Mouse (Mus musculus): ENCODE results near the gene Amacr.

Gene Amacr

GRCm38 (mm10) chr15:10991566-10991965 is 10.0 kb downstream of the Amacr start:
- DNase-seq: no peak

GRCm38 (mm10) chr15:10999832-11000231 is 18.3 kb downstream of the Amacr start:
- no peak for DNase-seq

- no peak for DNase-seq
These were observed 18.9 kb downstream of the Amacr start, which contains the start of gene Slc45a2 for GRCm38 (mm10) chr15:11000421-11000820. Slc45a2 (plus strand) TSS chr15:11000721.

GRCm38 (mm10) chr15:11003791-11004190 is 22.2 kb downstream of the Amacr start:
- DNase-seq: no peak

- DNase-seq: no peak
These were observed 23.1 kb downstream of the Amacr start for GRCm38 (mm10) chr15:11004646-11005045.

- no peak for DNase-seq
These were observed 27.2 kb downstream of the Amacr start for GRCm38 (mm10) chr15:11008756-11009155.

GRCm38 (mm10) chr15:11010976-11011548 is 29.5 kb downstream of the Amacr start:
- DNase-seq: no peak

- no peak for DNase-seq
These were observed 33.4 kb downstream of the Amacr start for GRCm38 (mm10) chr15:11014931-11015330.

GRCm38 (mm10) chr15:11026801-11027561 is 45.4 kb downstream of the Amacr start:
- DNase-seq: no peak

GRCm38 (mm10) chr15:11030188-11030587 is 48.6 kb downstream of the Amacr start:
- DNase-seq: no peak

- DNase-seq: no peak
These were observed 54.5 kb downstream of the Amacr start for GRCm38 (mm10) chr15:11035947-11036474.

GRCm38 (mm10) chr15:11036535-11037375 is 55.2 kb downstream of the Amacr start:
- DNase-seq: no peak

GRCm38 (mm10) chr15:11037376-11037695 is 55.8 kb downstream of the Amacr start:
- DNase-seq: no peak

- no peak for DNase-seq
These were observed 56.2 kb downstream of the Amacr start, which contains the start of gene Rxfp3 for GRCm38 (mm10) chr15:11037711-11038110. Rxfp3 (minus strand) TSS chr15:11037991.

GRCm38 (mm10) chr15:11038476-11038875 is 56.9 kb downstream of the Amacr start:
- DNase-seq: no peak

GRCm38 (mm10) chr15:11040067-11040466 is 58.5 kb downstream of the Amacr start:
- no peak for DNase-seq

- no peak for DNase-seq
These were observed 59.7 kb downstream of the Amacr start for GRCm38 (mm10) chr15:11041229-11041628.

- DNase-seq: no peak
These were observed 61.3 kb downstream of the Amacr start for GRCm38 (mm10) chr15:11042828-11043227.
